Mouse (Mus musculus) embryonic stem cell, embryonic (primary cell): ENCODE results near the gene Ndst2.
"Not testable (repeated sequence)": the region's sequence is repeated elsewhere in the genome, so short reads cannot be mapped to it uniquely, and the experiment has no call there.

Experiments used
- CTCF ChIA-PET, 4 experiments: fragments of 300-600 bp in 2 of 4; fragments of 350-600 bp in 2 of 4; sonication (Branson Sonifier 250); formaldehyde crosslinking; loops; one replicate each; lab custom pipeline; 2022; ENCODE audit warnings: inconsistent platforms in 2 of 4; lab: Charles Lee
- POLR2A ChIA-PET, 4 experiments: fragments of 300-600 bp in 2 of 4; fragments of 350-600 bp in 2 of 4; sonication (Branson Sonifier 250); formaldehyde crosslinking; loops; one replicate each; lab custom pipeline; 2022; ENCODE audit warnings: antibody characterized with exemption in 4 of 4, inconsistent platforms in 1 of 4; lab: Charles Lee

Ndst2 gene

DNA sequence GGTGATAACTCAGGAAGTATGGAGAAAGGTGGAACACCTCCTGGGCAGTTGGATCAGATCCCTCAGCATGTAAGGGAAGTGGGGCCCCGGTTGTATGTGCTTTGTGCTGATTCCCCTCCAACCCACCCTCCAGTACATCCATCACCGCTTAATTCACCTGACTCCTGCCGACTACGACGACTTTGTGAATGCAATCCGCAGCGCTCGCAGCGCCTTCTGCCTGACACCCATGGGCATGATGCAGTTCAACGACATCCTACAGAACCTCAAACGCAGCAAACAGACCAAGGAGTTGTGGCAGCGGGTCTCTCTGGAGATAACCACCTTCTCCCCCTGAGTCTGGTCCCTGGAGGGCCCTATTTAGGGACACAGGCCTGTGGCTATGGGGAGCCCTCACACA lies 11.4 kb downstream of the Ndst2 start:
- POLR2A ChIA-PET: interaction anchor here in 1 of 4 experiments (1.2 to 1.8 kb wide), 2 partner anchors 14 to 62 kb away, joined by 3 to 6 read pairs; no protein-coding TSS in a partner anchor
- CTCF ChIA-PET: interaction anchor here in 3 of 4 experiments (1.0 to 1.6 kb wide), 3 partner anchors 10 to 298 kb away, joined by 3 to 12 read pairs (median 3); no protein-coding TSS in a partner anchor

GRCm38 (mm10) chr14:20721371-20721770 lies 13.0 kb downstream of the Ndst2 start:
- ChIA-PET CTCF (interaction anchor here in 1 of 4 experiments (0.9 kb wide), 1 partner anchor 16 kb away, joined by 4 read pairs; no protein-coding TSS in a partner anchor), POLR2A (interaction anchor here in 2 of 4 experiments (0.5 to 1.8 kb wide), 3 partner anchors 9 to 80 kb away, joined by 3 to 7 read pairs (median 5); partner anchors contain the start of gene Usp54 (in 1 of the 2))

GRCm38 (mm10) chr14:20719767-20720166 lies 14.6 kb downstream of the Ndst2 start:
- ChIA-PET POLR2A (interaction anchor here in 1 of 4 experiments (1.8 kb wide), 1 partner anchor 11 kb away, joined by 5 read pairs; no protein-coding TSS in a partner anchor), CTCF (no interaction called here)

GRCm38 (mm10) chr14:20718443-20718842 lies 15.9 kb downstream of the Ndst2 start:
- ChIA-PET CTCF (no interaction called here), POLR2A (interaction anchor here in 1 of 4 experiments (0.8 to 1.1 kb wide), 2 partner anchors 21 to 22 kb away, joined by 3 read pairs; no protein-coding TSS in a partner anchor)

GRCm38 (mm10) chr14:20713832-20714231 lies 20.5 kb downstream of the Ndst2 start:
- CTCF ChIA-PET: interaction anchor here in 2 of 4 experiments (1.0 to 1.1 kb wide), 3 partner anchors 10 to 89 kb away, joined by 3 to 4 read pairs (median 3); no protein-coding TSS in a partner anchor
- POLR2A ChIA-PET: interaction anchor here in 3 of 4 experiments (0.6 to 2.4 kb wide), 12 partner anchors 10 to 40 kb away, joined by 3 to 8 read pairs (median 4); partner anchors contain the start of genes Chchd1 (in 1 of the 3) and Sec24c (in 1 of the 3)

- ChIA-PET CTCF (interaction anchor here (0.6 to 1.5 kb wide), 10 partner anchors 11 to 355 kb away, joined by 3 to 6 read pairs (median 4); no protein-coding TSS in a partner anchor), POLR2A (interaction anchor here in 3 of 4 experiments (0.6 to 4.9 kb wide), 26 partner anchors 8 to 344 kb away, joined by 3 to 39 read pairs (median 4); partner anchors contain the start of genes Anxa7 (in 2 of the 3), Vcl (in 2 of the 3), Adk (in 1 of the 3) and Ap3m1 (in 1 of the 3))
These were observed 26.1 kb downstream of the Ndst2 start for GRCm38 (mm10) chr14:20708239-20708638.

GRCm38 (mm10) chr14:20707201-20708190 lies 26.9 kb downstream of the Ndst2 start, which contains the start of gene Zswim8:
Gene Zswim8, plus strand, starts transcription at chr14:20707552.
- ChIA-PET POLR2A (interaction anchor here in 3 of 4 experiments (0.7 to 4.9 kb wide), 27 partner anchors 9 to 345 kb away, joined by 3 to 39 read pairs (median 4); partner anchors contain the start of genes Anxa7 (in 2 of the 3), Vcl (in 2 of the 3), Adk (in 1 of the 3) and Ap3m1 (in 1 of the 3)), CTCF (interaction anchor here (0.6 to 1.5 kb wide), 10 partner anchors 11 to 356 kb away, joined by 3 to 6 read pairs (median 4); no protein-coding TSS in a partner anchor)

- POLR2A ChIA-PET: interaction anchor here in 2 of 4 experiments (1.0 to 2.6 kb wide), 14 partner anchors 10 to 349 kb away, joined by 3 to 13 read pairs (median 5); partner anchors contain the start of genes Sec24c (in 2 of the 2), Adk (in 1 of the 2), Anxa7 (in 1 of the 2) and Ap3m1 (in 1 of the 2)
These were observed 30.9 kb downstream of the Ndst2 start for GRCm38 (mm10) chr14:20703461-20703860.

GRCm38 (mm10) chr14:20702741-20703381 lies 31.5 kb downstream of the Ndst2 start, which contains the start of gene Chchd1:
Gene Chchd1, plus strand, starts transcription at chr14:20703006.
- ChIA-PET POLR2A (interaction anchor here in 2 of 4 experiments (0.6 to 3.2 kb wide), 16 partner anchors 9 to 350 kb away, joined by 3 to 13 read pairs (median 6); partner anchors contain the start of genes Sec24c (in 2 of the 2), Usp54 (in 2 of the 2), Adk (in 1 of the 2) and Ap3m1 (in 1 of the 2)), CTCF (no interaction called here)

More at GRCm38 (mm10) chr14:20703461-20703860, 30.9 kb downstream of the Ndst2 start:
- CTCF ChIA-PET: not testable (repeated sequence)

DNA sequence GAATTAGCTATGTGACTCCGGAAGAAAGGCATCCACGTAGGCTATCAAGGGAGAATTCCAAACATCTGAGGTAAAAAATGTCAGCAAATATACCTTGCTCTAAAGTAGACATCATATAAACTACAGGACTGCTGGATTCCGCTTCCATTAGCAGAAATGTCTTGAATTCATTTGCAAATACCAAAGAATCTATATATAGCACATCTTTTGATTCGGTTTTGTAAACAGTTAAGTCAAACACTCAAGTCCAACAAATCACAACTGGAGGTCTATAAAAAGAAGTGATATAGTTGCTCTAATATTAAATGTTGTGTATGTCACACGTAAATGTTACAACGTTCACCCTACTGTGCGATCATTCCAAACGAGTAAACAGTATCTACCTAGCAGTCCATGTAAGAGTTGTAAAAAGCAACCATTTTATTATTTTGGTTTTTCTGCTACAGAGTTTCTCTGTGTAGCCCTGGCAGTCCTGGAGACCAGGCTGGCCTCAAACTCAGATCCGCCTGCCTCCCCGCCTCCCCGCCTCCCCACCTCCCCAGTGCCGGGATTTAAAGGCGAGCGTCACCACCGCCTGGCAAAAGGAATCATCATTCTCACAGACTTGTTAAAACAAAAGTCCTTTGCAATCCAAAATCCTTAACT lies 32.1 kb downstream of the Ndst2 start:
- POLR2A ChIA-PET: interaction anchor here in 2 of 4 experiments (0.6 to 3.2 kb wide), 21 partner anchors 8 to 350 kb away, joined by 3 to 13 read pairs (median 4); partner anchors contain the start of genes Sec24c (in 2 of the 2), Usp54 (in 2 of the 2), Adk (in 1 of the 2) and Ap3m1 (in 1 of the 2)
- CTCF ChIA-PET: interaction anchor here in 1 of 4 experiments (1.3 kb wide), 1 partner anchor 30 kb away, joined by 4 read pairs; no protein-coding TSS in a partner anchor

DNA sequence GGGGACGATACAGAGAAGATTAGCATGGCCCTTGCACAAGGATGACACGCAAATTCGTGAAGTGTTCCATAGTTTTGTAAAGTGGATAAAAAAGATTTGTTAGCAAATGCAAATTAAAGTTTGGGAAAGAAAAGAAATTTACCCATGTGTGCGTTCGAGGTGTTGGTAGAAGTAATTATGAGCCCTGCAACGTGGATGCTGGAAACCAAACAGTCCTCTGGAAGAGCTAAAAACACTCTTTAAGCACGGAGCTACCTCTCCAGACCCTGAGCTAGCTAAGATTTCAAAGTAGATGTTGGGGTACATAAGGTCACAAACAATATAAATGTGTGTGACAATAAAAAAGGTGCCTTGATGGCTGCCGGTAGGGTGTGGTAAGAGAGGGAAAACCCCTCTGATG lies 32.8 kb downstream of the Ndst2 start:
- CTCF ChIA-PET: interaction anchor here in 2 of 4 experiments (1.3 kb wide), 2 partner anchors 30 to 35 kb away, joined by 3 to 4 read pairs; no protein-coding TSS in a partner anchor
- POLR2A ChIA-PET: interaction anchor here in 2 of 4 experiments (1.0 to 3.2 kb wide), 14 partner anchors 8 to 351 kb away, joined by 3 to 13 read pairs (median 7); partner anchors contain the start of genes Sec24c (in 2 of the 2), Adk (in 1 of the 2), Ap3m1 (in 1 of the 2) and Mrps16 (in 1 of the 2)

DNA sequence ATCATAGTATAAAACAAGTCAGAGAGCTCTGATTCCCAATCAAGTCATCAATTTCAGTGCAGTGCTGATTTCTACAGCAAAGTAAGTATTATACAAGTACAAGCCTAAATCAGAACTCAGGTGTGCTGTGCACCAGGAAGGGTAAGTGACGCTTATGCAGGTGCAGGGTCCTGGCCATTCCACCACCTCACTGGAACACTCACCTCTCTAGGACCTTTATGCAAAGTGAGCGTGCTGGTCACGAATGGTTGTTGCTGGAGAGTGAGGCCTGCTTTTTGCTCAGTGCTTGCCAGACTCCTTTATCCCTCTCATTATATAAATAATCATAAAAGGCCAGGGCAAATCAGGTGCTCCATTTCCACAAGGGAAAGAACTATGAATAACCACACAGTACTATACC lies 34.0 kb downstream of the Ndst2 start:
- POLR2A ChIA-PET: interaction anchor here in 2 of 4 experiments (0.6 to 3.2 kb wide), 9 partner anchors 11 to 250 kb away, joined by 3 to 8 read pairs (median 4); partner anchors contain the start of genes Camk2g (in 1 of the 2) and Vcl (in 1 of the 2)
- CTCF ChIA-PET: interaction anchor here in 2 of 4 experiments (0.6 to 1.3 kb wide), 2 partner anchors 37 to 197 kb away, joined by 3 read pairs; no protein-coding TSS in a partner anchor

GRCm38 (mm10) chr14:20698515-20698914 lies 35.8 kb downstream of the Ndst2 start:
- ChIA-PET CTCF (no interaction called here), POLR2A (interaction anchor here in 3 of 4 experiments (0.6 to 5.0 kb wide), 11 partner anchors 8 to 230 kb away, joined by 3 to 39 read pairs (median 4); partner anchors contain the start of genes Zswim8 (in 2 of the 3), Sec24c (in 1 of the 3) and Vcl (in 1 of the 3))

DNA sequence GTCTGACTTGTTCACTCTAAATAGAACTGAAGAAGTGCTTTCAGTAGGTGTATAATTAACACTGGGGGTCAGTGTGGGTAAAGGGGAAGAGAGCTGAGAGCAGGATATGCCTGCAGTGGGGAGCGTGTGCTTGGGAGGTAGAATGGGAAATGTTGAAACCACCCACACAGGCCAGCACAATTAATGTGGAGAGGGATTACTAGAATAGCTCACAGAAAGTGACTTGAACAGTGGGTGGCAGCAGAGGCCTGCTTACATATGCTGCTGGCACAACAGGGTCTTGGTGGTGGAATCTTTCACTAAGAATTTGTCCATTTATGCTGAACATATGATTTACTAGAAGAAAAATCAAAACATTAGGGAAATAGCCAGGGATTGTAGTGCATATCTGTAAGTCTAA lies 37.4 kb downstream of the Ndst2 start:
- CTCF ChIA-PET: interaction anchor here in 3 of 4 experiments (0.5 to 2.5 kb wide), 12 partner anchors 11 to 318 kb away, joined by 3 to 10 read pairs (median 4); partner anchors contain the start of gene Zswim8 (in 1 of the 3)

More for the DNA sequence above, 37.4 kb downstream of the Ndst2 start:
- POLR2A ChIA-PET: interaction anchor here in 3 of 4 experiments (0.7 to 5.0 kb wide), 17 partner anchors 9 to 402 kb away, joined by 3 to 39 read pairs (median 4); partner anchors contain the start of genes Zswim8 (in 2 of the 3), Adk (in 1 of the 3), Ap3m1 (in 1 of the 3) and Sec24c (in 1 of the 3)
